Mouse (Mus musculus): ENCODE data around the gene 4930412O13Rik. TPM values are rescaled to one million over a fixed set of nuclear protein-coding genes. Genes with fewer than 3 reads are reported as not detected.

4930412O13Rik gene
- total RNA-seq (2023), result not detected

GRCm38 (mm10) chr2:9881051-9881591 lies at the start of gene 4930412O13Rik:
Gene 4930412O13Rik, plus strand, starts transcription at chr2:9881252.

GRCm38 (mm10) chr2:9888913-9889650 lies 8.0 kb downstream of the 4930412O13Rik start, which contains the start of gene 9230102O04Rik:
Gene 9230102O04Rik, minus strand, starts transcription at chr2:9889540.

GRCm38 (mm10) chr2:9889651-9890183 lies 8.7 kb downstream of the 4930412O13Rik start, which contains the start of gene Gata3:
Gene Gata3, minus strand, starts transcription at chr2:9890034.

Other genes with a start within 250 kb of the 4930412O13Rik start
- gene 9230102O04Rik, start 8.3 kb downstream of the 4930412O13Rik start, total RNA-seq (2023), result not detected
- 1 to 10 TPM in 1 of 2 experiments, under 1 TPM in 1; 0.55 to 1.3 TPM for gene Gata3, start 8.8 kb downstream of the 4930412O13Rik start, total RNA-seq (2023)
- 10 to 100 TPM in 1 of 2 experiments, 1 to 10 TPM in 1; 9.9 to 10.6 TPM for gene Taf3, start 167.3 kb downstream of the 4930412O13Rik start, total RNA-seq (2023)
- 100 to 1,000 TPM; 107 to 127 TPM for gene Atp5c1, start 199.3 kb downstream of the 4930412O13Rik start, total RNA-seq (2023)
- gene Kin, start 199.3 kb downstream of the 4930412O13Rik start, total RNA-seq (2023), result 10 to 100 TPM; 15.3 to 15.7 TPM